Mouse (Mus musculus): ENCODE measurements around the gene Otog. TPM values are rescaled to one million over a fixed set of nuclear protein-coding genes. Genes with fewer than 3 reads are reported as not detected.
A peak's percentile ranks its signal among the peaks of the same experiment; 100 is the strongest.

Otog gene
- 1 to 10 TPM in 1 of 2 experiments, under 1 TPM in 1; 0.33 to 1.2 TPM for total RNA-seq (2021)
- long read RNA-seq, experiment 1, partial matches to known transcripts = 0 of 2 reads
- long read RNA-seq, experiment 1, other reads (novel, unspliced or antisense) = 2 of 2 reads
- long read RNA-seq, experiment 2 = 0 reads

GRCm38 (mm10) chr7:46240696-46241095 is at the start of gene Otog:
Gene Otog (plus strand): TSS chr7:46240987.
- DNase-seq = no peak
- Histone ChIP-seq H3K27ac (no peak within 1 kb of the TSS), H3K4me3 (no peak within 1 kb of the TSS)
- intact Hi-C loops (cut with DNase I) = no loop called here
- no peak for TF ChIP-seq CTCF (IDR thresholded peaks at IDR 0.05)

- H3K4me3 ChIP-seq = no peak overlapping the region
- DNase-seq = peak; percentile 56
- peak overlapping the region; percentile 49 for H3K27ac ChIP-seq
- intact Hi-C loops (cut with DNase I) = no loop called here
- no peak for TF ChIP-seq CTCF (IDR thresholded peaks at IDR 0.05)
Observed at GRCm38 (mm10) chr7:46195356-46195755, 45.4 kb upstream of the Otog start.

DNA sequence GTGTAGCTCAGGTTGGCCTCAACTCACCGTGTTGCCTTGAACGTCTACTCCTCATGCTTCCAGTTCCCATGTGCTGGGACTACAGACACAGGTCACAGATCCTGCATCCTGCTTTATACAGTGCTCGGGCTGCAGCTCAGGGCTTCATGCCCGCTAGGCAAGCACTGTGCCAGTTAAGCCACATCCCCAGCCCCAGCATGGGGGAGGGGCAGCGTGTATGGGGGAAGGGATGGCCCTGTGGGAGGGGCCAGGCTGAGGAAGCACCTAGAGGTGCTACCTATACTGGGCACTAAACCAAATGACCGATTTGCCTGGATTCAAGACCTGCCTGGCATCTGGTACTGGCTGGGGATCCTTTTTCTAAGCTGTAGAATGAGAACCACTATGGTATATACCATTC is 40.8 kb upstream of the Otog start:
- peak; percentile 21 for DNase-seq
- TF ChIP-seq CTCF (IDR thresholded peaks at IDR 0.05) = no peak
- intact Hi-C loops (cut with DNase I) = loop anchor here (5.0 kb wide), 1 partner anchor 83 kb away; no protein-coding TSS in a partner anchor
- Histone ChIP-seq H3K4me3 (no peak overlapping the region), H3K27ac (no peak overlapping the region)

DNA sequence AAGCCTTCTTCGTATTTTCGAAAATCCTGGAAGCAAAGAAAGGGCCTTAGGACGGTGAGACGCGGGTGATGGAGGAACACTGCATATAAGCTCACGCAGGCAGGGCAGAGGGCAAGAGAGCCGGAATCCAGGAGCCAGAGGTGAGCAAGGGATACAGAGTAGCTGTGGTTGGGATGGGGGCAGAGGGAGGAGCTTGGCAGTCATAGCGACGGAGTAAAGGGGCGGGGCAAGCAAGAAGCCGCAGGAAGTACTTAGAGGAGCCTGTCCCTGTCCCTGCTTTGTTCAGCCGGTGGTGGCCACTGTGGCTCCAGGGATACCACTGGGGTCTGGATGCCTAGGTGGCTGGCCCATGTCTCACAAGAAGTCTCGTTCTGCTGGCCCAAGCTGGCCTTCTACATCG is 39.1 kb upstream of the Otog start:
- peak; percentile 20 for DNase-seq
- TF ChIP-seq CTCF (IDR thresholded peaks at IDR 0.05) = no peak
- peak overlapping the region; percentile 91; the same call in 1 of the 2 replicates for H3K27ac ChIP-seq
- H3K4me3 ChIP-seq = no peak overlapping the region
- intact Hi-C loops (cut with DNase I) = loop anchor here (5.0 kb wide), 1 partner anchor 84 kb away; no protein-coding TSS in a partner anchor

GRCm38 (mm10) chr7:46204046-46204471 is 36.7 kb upstream of the Otog start:
- peak; percentile 67 for TF ChIP-seq CTCF (IDR thresholded peaks at IDR 0.05)
- intact Hi-C loops (cut with DNase I) = loop anchor here (5.0 kb wide), 1 partner anchor 87 kb away; no protein-coding TSS in a partner anchor
- DNase-seq = peak; percentile 84

GRCm38 (mm10) chr7:46204775-46205174 is 36.0 kb upstream of the Otog start:
- peak overlapping the region; percentile 91 for H3K27ac ChIP-seq
- DNase-seq = peak; percentile 47
- intact Hi-C loops (cut with DNase I) = loop anchor here (5.0 kb wide), 1 partner anchor 87 kb away; no protein-coding TSS in a partner anchor
- peak overlapping the region; percentile 36 for H3K4me3 ChIP-seq
- peak; percentile 54 for TF ChIP-seq CTCF (IDR thresholded peaks at IDR 0.05)

More at GRCm38 (mm10) chr7:46204046-46204471, 36.7 kb upstream of the Otog start:
- Histone ChIP-seq H3K4me3 (peak overlapping the region; percentile 9), H3K27ac (peak overlapping the region; percentile 91)

DNA sequence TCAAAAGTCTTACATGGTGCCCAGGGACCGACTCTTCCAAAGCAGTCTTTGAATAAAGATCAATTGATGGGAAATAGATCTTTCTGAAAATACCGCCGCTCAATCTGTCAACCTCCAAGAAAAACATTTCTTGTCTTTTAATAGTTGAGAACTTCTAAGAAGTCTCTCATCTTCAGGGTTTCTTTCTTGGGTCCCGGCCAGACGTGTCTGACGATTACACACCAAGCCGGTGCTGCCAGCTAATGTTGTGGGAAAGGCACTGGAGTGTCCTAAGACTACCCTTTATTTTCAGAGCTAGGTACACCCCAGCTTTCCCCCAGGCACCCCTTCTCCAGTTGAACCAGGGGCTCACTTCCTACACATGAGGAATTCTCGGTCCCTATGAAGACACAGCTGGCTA is 32.7 kb upstream of the Otog start:
- no peak overlapping the region for H3K27ac ChIP-seq
- no peak for TF ChIP-seq CTCF (IDR thresholded peaks at IDR 0.05)
- H3K4me3 ChIP-seq = no peak overlapping the region
- DNase-seq = no peak
- intact Hi-C loops (cut with DNase I) = no loop called here

- no peak for TF ChIP-seq CTCF (IDR thresholded peaks at IDR 0.05)
- DNase-seq = no peak
- Histone ChIP-seq H3K27ac (no peak overlapping the region), H3K4me3 (no peak overlapping the region)
- intact Hi-C loops (cut with DNase I) = no loop called here
Observed at GRCm38 (mm10) chr7:46210276-46210675, 30.5 kb upstream of the Otog start.

DNA sequence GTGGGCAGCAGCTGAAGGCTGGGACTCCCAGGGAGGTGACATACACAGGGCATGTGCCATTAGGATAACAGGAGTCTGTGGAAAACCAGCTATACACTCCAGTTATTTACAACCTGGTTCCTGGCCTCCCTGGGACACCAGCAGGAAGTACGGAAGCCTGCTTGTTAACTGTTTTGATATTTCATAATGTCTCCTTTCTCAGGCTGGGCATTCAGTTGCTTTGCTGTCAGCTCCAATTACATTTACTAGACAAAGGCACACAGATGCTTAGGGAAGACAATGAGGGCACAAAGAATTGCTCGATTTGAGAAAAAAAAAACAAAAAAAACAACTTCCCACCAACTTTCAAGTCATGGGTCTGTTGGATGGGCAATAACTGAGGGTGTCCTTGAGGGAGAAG is 24.3 kb upstream of the Otog start:
- intact Hi-C loops (cut with DNase I) = no loop called here
- no peak overlapping the region for H3K27ac ChIP-seq

GRCm38 (mm10) chr7:46218415-46218814 is 22.4 kb upstream of the Otog start:
- TF ChIP-seq CTCF (IDR thresholded peaks at IDR 0.05) = no peak
- Histone ChIP-seq H3K27ac (no peak overlapping the region), H3K4me3 (no peak overlapping the region)
- intact Hi-C loops (cut with DNase I) = no loop called here
- peak; percentile 24 for DNase-seq

More for the DNA sequence above, 24.3 kb upstream of the Otog start:
- TF ChIP-seq CTCF (IDR thresholded peaks at IDR 0.05) = no peak
- no peak for DNase-seq
- H3K4me3 ChIP-seq = no peak overlapping the region

GRCm38 (mm10) chr7:46220591-46221129 is 20.1 kb upstream of the Otog start:
- H3K4me3 ChIP-seq = no peak overlapping the region
- no peak for TF ChIP-seq CTCF (IDR thresholded peaks at IDR 0.05)
- intact Hi-C loops (cut with DNase I) = no loop called here
- DNase-seq = peak; percentile 9
- no peak overlapping the region for H3K27ac ChIP-seq

GRCm38 (mm10) chr7:46226253-46226652 is 14.5 kb upstream of the Otog start:
- peak; percentile 81 for DNase-seq
- Histone ChIP-seq H3K27ac (peak overlapping the region; percentile 62), H3K4me3 (no peak overlapping the region)
- TF ChIP-seq CTCF (IDR thresholded peaks at IDR 0.05) = peak; percentile 83
- intact Hi-C loops (cut with DNase I) = loop anchor here (2.0 kb wide), 1 partner anchor 131 kb away; no protein-coding TSS in a partner anchor

DNA sequence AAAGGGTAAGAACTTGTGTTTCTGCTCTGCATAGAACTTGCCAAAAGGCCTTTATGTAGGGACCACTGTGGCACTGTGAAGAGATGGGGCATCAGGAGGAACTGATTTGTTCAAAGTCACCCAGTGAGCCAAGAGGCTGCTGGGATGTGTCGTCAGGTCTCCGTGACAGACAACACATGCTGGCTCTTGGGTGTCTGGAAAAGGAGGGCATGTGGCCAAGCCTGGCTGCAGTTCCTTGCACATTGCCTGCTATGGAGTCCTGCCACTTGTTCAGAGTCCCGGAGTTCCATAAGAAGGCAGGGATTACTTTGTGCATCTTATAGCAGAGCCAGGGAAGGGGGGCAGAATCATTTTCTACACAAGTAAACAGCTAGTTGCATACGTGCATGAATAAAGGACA is 13.9 kb upstream of the Otog start:
- intact Hi-C loops (cut with DNase I) = loop anchor here (2.0 kb wide), 1 partner anchor 132 kb away; no protein-coding TSS in a partner anchor
- no peak for TF ChIP-seq CTCF (IDR thresholded peaks at IDR 0.05)
- H3K27ac ChIP-seq = peak overlapping the region; percentile 62; the same call in 1 of the 2 replicates
- DNase-seq = peak; percentile 79
- no peak overlapping the region for H3K4me3 ChIP-seq

Data from gastrocnemius, adult 2 months (tissue).